Mouse (Mus musculus): Measurements from ENCODE around the gene Htr5b. TPM values are rescaled to one million over a fixed set of nuclear protein-coding genes. Genes with fewer than 3 reads are reported as not detected.

Htr5b gene
- total RNA-seq (2021), result not detected
- polyA plus RNA-seq (2012; rRNA removed), result not detected in 2 replicates
- long read RNA-seq, result 0 reads

- DNase-seq, result peak; percentile 7
Measured at GRCm38 (mm10) chr1:121528399-121528720, at the start of gene Htr5b. Gene Htr5b, minus strand, starts transcription at chr1:121528465.

- DNase-seq, result no peak
Measured at GRCm38 (mm10) chr1:121577491-121577890, 49.2 kb upstream of the Htr5b start.

- no peak for DNase-seq
Measured at GRCm38 (mm10) chr1:121570522-121570921, 42.3 kb upstream of the Htr5b start.

GRCm38 (mm10) chr1:121567521-121568489 is 39.5 kb upstream of the Htr5b start, which contains the start of gene Ddx18:
Gene Ddx18, minus strand, starts transcription at chr1:121567989.
- DNase-seq, result peak; percentile 96

GRCm38 (mm10) chr1:121557861-121558260 is 29.6 kb upstream of the Htr5b start:
- no peak for DNase-seq

GRCm38 (mm10) chr1:121551457-121551835 is 23.2 kb upstream of the Htr5b start:
- no peak for DNase-seq

- no peak for DNase-seq
Measured at GRCm38 (mm10) chr1:121550801-121551456, 22.7 kb upstream of the Htr5b start.

GRCm38 (mm10) chr1:121549456-121549855 is 21.2 kb upstream of the Htr5b start:
- no peak for DNase-seq

- DNase-seq, result no peak
Measured at GRCm38 (mm10) chr1:121548667-121549066, 20.4 kb upstream of the Htr5b start.

- no peak for DNase-seq
Measured at GRCm38 (mm10) chr1:121546844-121547243, 18.6 kb upstream of the Htr5b start.

GRCm38 (mm10) chr1:121540361-121540760 is 12.1 kb upstream of the Htr5b start:
- no peak for DNase-seq

- DNase-seq, result no peak
Measured at GRCm38 (mm10) chr1:121531439-121531838, 3.2 kb upstream of the Htr5b start.

- DNase-seq, result no peak
Measured at GRCm38 (mm10) chr1:121529286-121529685, 1.0 kb upstream of the Htr5b start.

GRCm38 (mm10) chr1:121527600-121528398 is 466 bp downstream of the Htr5b start:
- no peak for DNase-seq

- DNase-seq, result no peak
Measured at GRCm38 (mm10) chr1:121527061-121527460, 1.2 kb downstream of the Htr5b start.

- DNase-seq, result no peak
Measured at GRCm38 (mm10) chr1:121518609-121519008, 9.7 kb downstream of the Htr5b start.

- DNase-seq, result no peak
Measured at GRCm38 (mm10) chr1:121511966-121512365, 16.3 kb downstream of the Htr5b start.

GRCm38 (mm10) chr1:121511186-121511585 is 17.1 kb downstream of the Htr5b start:
- DNase-seq, result no peak

GRCm38 (mm10) chr1:121510420-121511140 is 17.7 kb downstream of the Htr5b start:
- no peak for DNase-seq

- DNase-seq, result no peak
Measured at GRCm38 (mm10) chr1:121508729-121509128, 19.5 kb downstream of the Htr5b start.

GRCm38 (mm10) chr1:121497093-121497492 is 31.2 kb downstream of the Htr5b start:
- DNase-seq, result no peak

GRCm38 (mm10) chr1:121490241-121490640 is 38.0 kb downstream of the Htr5b start:
- peak; percentile 46 for DNase-seq
